In genomic region chr1:31195633-31196032, GRCm38 (mm10) we compare ENCODE assay signal across 27 mouse cellular contexts. TPM values are rescaled to one million over a fixed set of nuclear protein-coding genes. Genes with fewer than 3 reads are reported as not detected.
DNase-seq lines count a peak whose midpoint lies in the region; ATAC-seq and TF ChIP-seq lines count a peak whose summit lies in the region.
"Had no signal": no experiment of that assay in that cellular context is flagged by ENCODE, and none has a peak within 500 bp of the region (broad histone marks: within the 10 kb centered on the region; RNA-seq: fewer than 3 reads in every experiment).

No protein-coding gene starts in this region.

- H3K79me2 ChIP-seq in CH12.LX (replicated peaks; ENCODE audit: control insufficient read depth, extremely low read depth, insufficient read depth, poor library complexity, severe bottlenecking) (no peaks in the 10 kb centered on the region), MEL (ENCODE audit: control insufficient read depth, insufficient read depth, low read length, poor library complexity) (no peaks in the 10 kb centered on the region)

- TF ChIP-seq POLR2A in CH12.LX (IDR thresholded peaks at IDR 0.05; ENCODE audit: low read depth, low read length) (no peak), MEL (IDR thresholded peaks at IDR 0.05; ENCODE audit: control insufficient read depth in 1 of 2, insufficient read depth in 1 of 2, low read depth in 1 of 2, low read length in 2 of 2, poor library complexity in 1 of 2) (no peak)

- H3K27me3 ChIP-seq in CH12.LX (replicated peaks) (no peaks in the 10 kb centered on the region), MEL (ENCODE audit: control insufficient read depth in 1 of 2, insufficient read depth in 2 of 2, low read length in 2 of 2) (no peaks in the 10 kb centered on the region)
- H3K27me3 ChIP-seq in stomach, postnatal 0 days (ENCODE audit: control insufficient read depth, insufficient read depth, low read length), result no peaks in the 10 kb centered on the region

- dilution Hi-C loops in CH12.LX (cut with MboI; ENCODE audit: extremely low pct_ligation_motif_present, extremely low pct_unique_long_range_greater_than_20kb, low sequenced_read_pairs), result no loop called here

- H3K27ac ChIP-seq in CH12.LX (ENCODE audit: insufficient read depth, low read depth) (no peak overlapping the region), ES-E14 (ENCODE audit: insufficient read depth, low read depth, low read length, poor library complexity, severe bottlenecking) (no peak overlapping the region), MEL (ENCODE audit: control insufficient read depth, low read depth, low read length) (no peak overlapping the region)
- no peak overlapping the region for H3K27ac ChIP-seq in stomach, postnatal 0 days (replicated peaks)

- H3K9me3 ChIP-seq in CH12.LX (replicated peaks; ENCODE audit: low read length), result no peaks in the 10 kb centered on the region
- no peaks in the 10 kb centered on the region for H3K9me3 ChIP-seq in ES-E14 (ENCODE audit: control insufficient read depth, insufficient read depth, low read depth, low read length)
- H3K9me3 ChIP-seq in MEL (replicated peaks; ENCODE audit: insufficient read depth, low read length), result no peaks in the 10 kb centered on the region
- no peaks in the 10 kb centered on the region for H3K9me3 ChIP-seq in stomach, postnatal 0 days (ENCODE audit: control insufficient read depth, low read length)
- H3K9me3 ChIP-seq: G1E had no signal

- no peak overlapping the region for H3K9ac ChIP-seq in CH12.LX (ENCODE audit: insufficient read depth, low read depth)
- H3K9ac ChIP-seq in ES-E14 (ENCODE audit: insufficient read depth, low read depth, low read length, poor library complexity, severe bottlenecking), result no peak overlapping the region
- no peak overlapping the region for H3K9ac ChIP-seq in MEL (ENCODE audit: control insufficient read depth, low read depth, low read length, poor library complexity, severe bottlenecking)
- no peak overlapping the region for H3K9ac ChIP-seq in stomach, postnatal 0 days (ENCODE audit: low read length)

- in situ Hi-C loops in CH12.LX (cut with MboI; ENCODE audit: low pct_ligation_motif_present, low pct_unique_long_range_greater_than_20kb, low sequenced_read_pairs), result no loop called here
- in situ Hi-C loops in ES-E14 (cut with MboI; ENCODE audit: low sequenced_read_pairs in 2 of 2, unreplicated experiment in 2 of 2), result no loop called here

- TF ChIP-seq EP300 in CH12.LX (IDR thresholded peaks at IDR 0.05; ENCODE audit: low read length) (no peak), MEL (IDR thresholded peaks at IDR 0.05; ENCODE audit: low read depth in 1 of 2, low read length in 2 of 2) (no peak)
- no peak for TF ChIP-seq EP300 in stomach, postnatal 0 days (optimal IDR thresholded peaks at IDR 0.05)

- TF ChIP-seq CTCF in CH12.LX (conservative IDR thresholded peaks at IDR 0.05 in 1 of 2, IDR thresholded peaks at IDR 0.05 in 1 of 2; ENCODE audit: low read depth in 2 of 2, low read length in 2 of 2) (no peak), MEL (IDR thresholded peaks at IDR 0.05 in 2 of 3, conservative IDR thresholded peaks at IDR 0.05 in 1 of 3; ENCODE audit: control insufficient read depth in 1 of 3, insufficient read depth in 1 of 3, low read depth in 2 of 3, low read length in 3 of 3, poor library complexity in 1 of 3, severe bottlenecking in 1 of 3) (no peak)
- TF ChIP-seq CTCF in stomach, postnatal 0 days (IDR thresholded peaks at IDR 0.05; ENCODE audit: low read depth), result no peak

- peaks cover 0 to 9% of the 10 kb centered on the region in 2 experiments for H3K36me3 ChIP-seq in CH12.LX (replicated peaks in 1 of 2; ENCODE audit: control insufficient read depth in 1 of 2, insufficient read depth in 1 of 2, low read length in 1 of 2)
- no peaks in the 10 kb centered on the region for H3K36me3 ChIP-seq in ES-E14 (ENCODE audit: control insufficient read depth, insufficient read depth, low read length, poor library complexity, severe bottlenecking)
- H3K36me3 ChIP-seq in MEL (ENCODE audit: control insufficient read depth in 1 of 2, insufficient read depth in 2 of 2, low read length in 2 of 2), result no peaks in the 10 kb centered on the region
- no peaks in the 10 kb centered on the region for H3K36me3 ChIP-seq in stomach, postnatal 0 days (ENCODE audit: control insufficient read depth, insufficient read depth, low read length)
- H3K36me3 ChIP-seq: G1E had no signal

- 73% methylated on average over 1 of the region's 1 CpGs for WGBS in stomach, postnatal 0 days

- H3K4me1 ChIP-seq in CH12.LX (ENCODE audit: control insufficient read depth in 1 of 2, insufficient read depth in 2 of 2) (no peaks in the 10 kb centered on the region), ES-E14 (ENCODE audit: control insufficient read depth in 2 of 2, insufficient read depth in 2 of 2, low read length in 2 of 2, poor library complexity in 1 of 2) (no peaks in the 10 kb centered on the region), MEL (ENCODE audit: control insufficient read depth in 1 of 2, insufficient read depth in 2 of 2, low read length in 2 of 2) (no peaks in the 10 kb centered on the region)
- H3K4me1 ChIP-seq in stomach, postnatal 0 days (replicated peaks; ENCODE audit: control insufficient read depth, insufficient read depth), result no peaks in the 10 kb centered on the region

- no peak for DNase-seq in CH12.LX (ENCODE audit: extremely low read depth)
- DNase-seq in ES-E14 (ENCODE audit: low read depth, low spot score), result no peak
- DNase-seq in MEL (ENCODE audit: low read depth, low spot score), result no peak
- no peak for DNase-seq in stomach, postnatal 0 days (ENCODE audit: low spot score)
- DNase-seq in right cerebral cortex, postnatal 10 days (ENCODE audit: low spot score in 2 of 2), result no peak
- DNase-seq in thymus, postnatal 25 days, result no peak
- DNase-seq: adrenal gland, adult 2 months; adrenal gland, adult 8-10 months; adrenal gland, postnatal 10 days; adrenal gland, postnatal 14 days; adrenal gland, postnatal 25 days; adrenal gland, postnatal 36 days; B cell, adult 2 months; cerebellum, adult 11 months; cerebellum, adult 11-12 months; cerebellum, adult 18-20 months; cerebellum, adult 2 months; cerebellum, adult 8-10 months; cerebellum, adult 9-10 months had no signal

- no peak overlapping the region for H3K4me2 ChIP-seq in CH12.LX (ENCODE audit: insufficient read depth, low read depth, poor library complexity, severe bottlenecking)
- H3K4me2 ChIP-seq in stomach, postnatal 0 days (replicated peaks; ENCODE audit: low read depth), result no peak overlapping the region

- TF ChIP-seq RAD21 in CH12.LX (IDR thresholded peaks at IDR 0.05; ENCODE audit: low read depth, low read length), result no peak
- TF ChIP-seq RAD21 in MEL (IDR thresholded peaks at IDR 0.05; ENCODE audit: low read depth, low read length), result no peak

- H3K4me3 ChIP-seq in CH12.LX (replicated peaks in 1 of 3; ENCODE audit: low read depth in 2 of 3, low read length in 2 of 3, poor library complexity in 1 of 3) (no peak overlapping the region), ES-E14 (ENCODE audit: insufficient read depth in 1 of 2, low read depth in 1 of 2, low read length in 2 of 2, poor library complexity in 1 of 2, severe bottlenecking in 1 of 2) (no peak overlapping the region), MEL (ENCODE audit: control insufficient read depth in 1 of 2, insufficient read depth in 1 of 2, low read depth in 2 of 2, low read length in 2 of 2) (no peak overlapping the region)
- no peak overlapping the region for H3K4me3 ChIP-seq in stomach, postnatal 0 days (ENCODE audit: low read depth, low read length)

- ATAC-seq in stomach, postnatal 0 days (ENCODE audit: low FRiP score, low TSS enrichment), result no peak
- ATAC-seq: activated CD4-positive, CD25-positive, alpha-beta regulatory T cell, adult 4 months; CD4-positive, CD25-positive, alpha-beta regulatory T cell, adult 4 months; Patski had no signal

TF ChIP-seq in CH12.LX, 34 proteins besides CTCF, POLR2A, EP300 and RAD21 (continues in another document):
- TF ChIP-seq MAFK (IDR thresholded peaks at IDR 0.05; ENCODE audit: insufficient replicate concordance, low read length), result peak; percentile 77
- no peak for TF ChIP-seq MYC (IDR thresholded peaks at IDR 0.05; ENCODE audit: low read depth, low read length)
- no peak for TF ChIP-seq USF1 (IDR thresholded peaks at IDR 0.05; ENCODE audit: low read depth, low read length)

TF ChIP-seq in ES-E14, 5 proteins besides CTCF, POLR2A, EP300 and RAD21 (continues in another document):
- no peak for TF ChIP-seq ZNF384 (IDR thresholded peaks at IDR 0.05; ENCODE audit: low read depth, low read length)
- TF ChIP-seq ZC3H11A (IDR thresholded peaks at IDR 0.05; ENCODE audit: borderline replicate concordance, low read depth, low read length), result no peak
- TF ChIP-seq CHD2 (IDR thresholded peaks at IDR 0.05; ENCODE audit: low read depth, low read length), result no peak

TF ChIP-seq in MEL, 35 proteins besides CTCF, POLR2A, EP300 and RAD21 (continues in another document):
- TF ChIP-seq TBP (IDR thresholded peaks at IDR 0.05; ENCODE audit: low read depth, low read length) (no peak), GABPA (IDR thresholded peaks at IDR 0.05; ENCODE audit: low read depth, low read length) (no peak), BHLHE40 (IDR thresholded peaks at IDR 0.05; ENCODE audit: borderline replicate concordance, low read depth, low read length) (no peak)

RNA-seq across cellular contexts. Expression of gene Lgsn, which starts 19.4 kb away (rescaled TPM):
- total RNA-seq in CH12.LX (2012; rRNA removed), result 0.08 TPM in 2 replicates
- not detected in 2 replicates for total RNA-seq in CH12.LX (2014; rRNA removed)
- polyA plus RNA-seq in CH12.LX (2012; ENCODE audit: insufficient read length, low read depth), result 0.42 and 0.70 TPM in 2 replicates
- not detected in 2 replicates for total RNA-seq in ES-E14 (2012; rRNA removed)
- not detected in 2 replicates for total RNA-seq in MEL (2012; rRNA removed)
- not detected for polyA plus RNA-seq in MEL (2012; ENCODE audit: insufficient read depth in 1 of 2, insufficient read length in 2 of 2, low read depth in 1 of 2, low replicate concordance in 2 of 2, missing spikeins in 1 of 2)
- polyA plus RNA-seq in stomach, postnatal 0 days (2015; fragmentation: Nextera tagmentation; extraction: Ambion mirVana), result not detected in 2 replicates
- total RNA-seq: adrenal gland, adult 18-20 months; adrenal gland, adult 2 months; adrenal gland, adult 8-10 months; adrenal gland, postnatal 10 days; adrenal gland, postnatal 14 days; adrenal gland, postnatal 25 days; adrenal gland, postnatal 36 days; adrenal gland, postnatal 4 days; G1E had no signal
- polyA plus RNA-seq: activated CD4-positive, CD25-positive, alpha-beta regulatory T cell, adult 4 months; adrenal gland, adult 2 months; brain, embryonic 14.5 days; C2C12; CD4-positive, CD25-positive, alpha-beta regulatory T cell, adult 4 months; G1E; Patski had no signal

RNA-seq across cellular contexts. Expression of gene 4931428L18Rik, which starts 26.9 kb away (rescaled TPM):
- total RNA-seq in CH12.LX (2012; rRNA removed) (3.0 and 4.6 TPM in 2 replicates), CH12.LX (2014; rRNA removed) (9.3 and 9.7 TPM in 2 replicates), ES-E14 (2012; rRNA removed) (1.8 and 2.1 TPM in 2 replicates), MEL (2012; rRNA removed) (not detected in 2 replicates)
- polyA plus RNA-seq in CH12.LX (2012; ENCODE audit: insufficient read length, low read depth) (11.0 and 13.1 TPM in 2 replicates), MEL (2012; ENCODE audit: insufficient read depth in 1 of 2, insufficient read length in 2 of 2, low read depth in 1 of 2, low replicate concordance in 2 of 2, missing spikeins in 1 of 2) (not detected)
- 0.16 and 0.17 TPM in 2 replicates for polyA plus RNA-seq in stomach, postnatal 0 days (2015; fragmentation: Nextera tagmentation; extraction: Ambion mirVana)
- total RNA-seq: adrenal gland, adult 2 months; adrenal gland, adult 8-10 months; adrenal gland, postnatal 25 days; adrenal gland, postnatal 36 days; adrenal gland, postnatal 4 days had no signal
- polyA plus RNA-seq: activated CD4-positive, CD25-positive, alpha-beta regulatory T cell, adult 4 months; brain, embryonic 14.5 days; CD4-positive, CD25-positive, alpha-beta regulatory T cell, adult 4 months; cerebellum, adult 2 months; G1E; Patski had no signal

RNA-seq across cellular contexts. Expression of gene Pih1d3, which starts 27.0 kb away (rescaled TPM):
- total RNA-seq in CH12.LX (2012; rRNA removed) (0.17 TPM in 1 of 2 replicates, not detected in the other), CH12.LX (2014; rRNA removed) (0.35 and 0.47 TPM in 2 replicates), ES-E14 (2012; rRNA removed) (not detected in 2 replicates), MEL (2012; rRNA removed) (not detected in 2 replicates)
- polyA plus RNA-seq in CH12.LX (2012; ENCODE audit: insufficient read length, low read depth) (0.27 and 0.31 TPM in 2 replicates), MEL (2012; ENCODE audit: insufficient read depth in 1 of 2, insufficient read length in 2 of 2, low read depth in 1 of 2, low replicate concordance in 2 of 2, missing spikeins in 1 of 2) (not detected)
- polyA plus RNA-seq in stomach, postnatal 0 days (2015; fragmentation: Nextera tagmentation; extraction: Ambion mirVana), result not detected in 2 replicates
- total RNA-seq: adrenal gland, adult 18-20 months; adrenal gland, adult 2 months; adrenal gland, adult 8-10 months; adrenal gland, postnatal 10 days; adrenal gland, postnatal 14 days; adrenal gland, postnatal 25 days; adrenal gland, postnatal 36 days; adrenal gland, postnatal 4 days had no signal
- polyA plus RNA-seq: activated CD4-positive, CD25-positive, alpha-beta regulatory T cell, adult 4 months; adrenal gland, adult 2 months; brain, embryonic 14.5 days; C2C12; CD4-positive, CD25-positive, alpha-beta regulatory T cell, adult 4 months; cerebellum, adult 2 months; G1E; Patski had no signal

Comparison
In these comparisons a context has a peak if more than half of its experiments do, and no peak if none do; other contexts are left out.
1. Of the 35 proteins assayed by ChIP-seq in both MEL and CH12.LX: peak only in MEL: none; only in CH12.LX: none; in both: MAFK; in neither: 34.